Mouse (Mus musculus) urinary bladder, postnatal 4 days (tissue): ENCODE data around the gene Aldh3b1.

ENCODE experiments used
- DNase-seq, 2 experiments: peaks; one replicate each; pipeline ENCODE4 v3.0.0; 2021 to 2022; ENCODE audit warnings: low spot score in 2 of 2

The Aldh3b1 gene

GRCm38 (mm10) chr19:3882214-3882613 is 47.4 kb downstream of the Aldh3b1 start:
- DNase-seq = no peak

- no peak for DNase-seq
Observed at GRCm38 (mm10) chr19:3880054-3880848, 49.4 kb downstream of the Aldh3b1 start.

GRCm38 (mm10) chr19:3875045-3875444 is 54.6 kb downstream of the Aldh3b1 start:
- no peak for DNase-seq

- DNase-seq = no peak
Observed at GRCm38 (mm10) chr19:3872373-3872772, 57.2 kb downstream of the Aldh3b1 start.

- no peak for DNase-seq
Observed at GRCm38 (mm10) chr19:3871468-3871867, 58.1 kb downstream of the Aldh3b1 start.

GRCm38 (mm10) chr19:3868290-3868689 is 61.3 kb downstream of the Aldh3b1 start:
- no peak for DNase-seq

GRCm38 (mm10) chr19:3864960-3865359 is 64.6 kb downstream of the Aldh3b1 start:
- no peak for DNase-seq
